Mouse (Mus musculus) frontal cortex, postnatal 36 days (tissue): ENCODE data around the gene Ppp5c.

Source experiments
- DNase-seq, 2 experiments: peaks; one replicate each; pipeline ENCODE4 v3.0.0; 2022; ENCODE audit warnings: low spot score in 2 of 2

The Ppp5c gene

GRCm38 (mm10) chr7:16982859-16983568, 44.7 kb downstream of the Ppp5c start, which contains the start of gene Gm42372:
TSS of gene Gm42372 (plus strand) at chr7:16983086.
- DNase-seq = peak; percentile 87 to 91

DNA sequence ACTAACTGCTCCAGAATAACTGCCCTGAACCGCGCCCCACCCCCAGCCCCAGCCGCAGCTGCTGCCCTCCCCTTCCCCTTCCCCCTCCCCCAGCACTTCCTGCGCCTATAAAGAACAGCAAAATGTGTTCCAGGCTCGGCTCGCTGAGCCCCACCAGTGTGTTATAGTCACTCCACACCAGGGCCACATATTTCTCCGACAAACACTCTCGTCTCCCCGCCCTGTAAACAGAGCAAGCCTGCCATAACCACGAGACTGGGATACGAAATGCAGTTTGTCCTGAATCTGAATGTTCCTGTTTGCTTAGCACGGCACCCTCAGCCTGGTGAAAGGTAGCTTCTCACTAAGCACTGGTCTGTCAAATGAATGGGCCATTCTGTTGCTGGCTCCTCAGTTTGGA, 47.4 kb downstream of the Ppp5c start:
- peak; percentile 29 to 49 for DNase-seq

GRCm38 (mm10) chr7:16978593-16978992, 49.1 kb downstream of the Ppp5c start:
- no peak for DNase-seq

DNA sequence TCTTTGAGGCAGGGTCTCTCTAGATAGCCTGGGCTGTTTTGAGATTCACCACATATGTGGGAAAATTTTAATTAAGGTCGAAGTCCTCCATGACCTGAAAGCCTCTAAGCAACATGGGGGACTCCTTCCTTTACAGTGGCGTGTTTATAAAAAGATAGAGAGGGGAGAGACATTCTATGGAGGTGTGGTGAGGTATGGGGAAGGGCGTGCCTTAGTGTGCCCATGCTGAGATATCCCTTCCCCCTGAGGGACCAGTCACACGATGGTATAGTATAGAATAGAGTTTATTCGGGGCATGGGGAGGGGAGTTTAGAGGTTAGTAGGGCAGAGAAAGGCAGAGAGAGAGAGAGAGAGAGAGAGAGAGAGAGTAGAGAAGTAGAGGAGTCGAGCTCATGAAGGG, 49.6 kb downstream of the Ppp5c start:
- DNase-seq = no peak

DNA sequence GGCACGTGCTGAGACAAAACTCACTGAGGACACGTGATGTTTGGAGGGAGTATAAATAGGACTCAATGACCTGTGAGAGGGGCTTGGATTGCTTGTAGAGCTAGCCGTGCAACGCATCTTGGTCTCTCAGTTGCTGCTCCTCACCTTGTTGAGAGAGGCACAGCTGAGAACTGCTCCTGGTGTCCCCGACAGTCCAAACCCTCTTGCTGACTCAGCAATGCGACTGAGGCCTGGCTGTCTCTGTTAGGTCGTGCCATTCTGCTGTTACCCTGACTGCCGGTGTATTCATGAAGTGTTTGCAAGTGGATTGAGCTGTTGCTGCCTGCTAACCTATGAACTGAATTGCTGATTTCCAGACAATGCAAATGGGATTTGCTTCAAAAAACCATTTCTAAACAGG, 51.4 kb downstream of the Ppp5c start:
- DNase-seq = no peak

DNA sequence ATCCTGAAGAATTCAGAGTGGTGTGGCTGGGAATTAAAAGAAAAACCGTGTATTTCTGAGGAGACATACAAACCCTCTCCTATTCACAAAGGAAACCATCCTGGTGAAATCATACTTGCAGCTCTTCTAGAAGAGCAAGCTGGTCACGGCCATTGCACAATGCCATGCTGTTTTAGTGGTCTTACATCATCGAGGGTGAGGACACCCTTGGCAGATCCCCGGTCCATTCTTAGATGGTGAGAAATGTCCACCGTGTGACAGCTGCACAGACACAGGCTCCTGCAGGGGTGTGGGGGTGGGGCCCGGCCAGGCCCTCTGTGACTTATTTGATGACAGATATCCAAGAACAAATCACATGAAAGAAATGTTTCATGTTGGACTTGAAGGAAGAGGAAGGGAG, 53.7 kb downstream of the Ppp5c start:
- no peak for DNase-seq

GRCm38 (mm10) chr7:16971160-16971559, 56.6 kb downstream of the Ppp5c start:
- no peak for DNase-seq

DNA sequence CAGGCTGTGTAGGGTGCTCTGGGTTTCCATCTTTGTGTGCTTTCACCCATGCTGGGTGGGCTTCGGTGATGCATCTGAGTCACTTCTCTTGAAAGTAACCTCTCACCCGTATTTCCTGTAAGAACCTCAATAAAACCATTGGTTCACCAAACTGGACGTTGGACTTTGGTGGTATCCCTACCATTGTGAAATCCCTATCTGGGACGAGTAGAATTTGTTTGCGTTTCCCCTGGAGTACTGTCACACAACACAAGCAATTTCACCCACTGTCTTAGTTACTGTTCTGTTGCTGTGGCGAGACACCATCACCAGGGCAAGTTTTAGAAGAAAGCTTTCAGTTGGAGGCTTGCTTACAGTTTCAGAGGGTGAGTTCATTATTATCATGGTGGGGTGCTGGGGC, 59.3 kb downstream of the Ppp5c start:
- no peak for DNase-seq

- no peak for DNase-seq
Observed at GRCm38 (mm10) chr7:16961678-16962077, 66.0 kb downstream of the Ppp5c start.

DNA sequence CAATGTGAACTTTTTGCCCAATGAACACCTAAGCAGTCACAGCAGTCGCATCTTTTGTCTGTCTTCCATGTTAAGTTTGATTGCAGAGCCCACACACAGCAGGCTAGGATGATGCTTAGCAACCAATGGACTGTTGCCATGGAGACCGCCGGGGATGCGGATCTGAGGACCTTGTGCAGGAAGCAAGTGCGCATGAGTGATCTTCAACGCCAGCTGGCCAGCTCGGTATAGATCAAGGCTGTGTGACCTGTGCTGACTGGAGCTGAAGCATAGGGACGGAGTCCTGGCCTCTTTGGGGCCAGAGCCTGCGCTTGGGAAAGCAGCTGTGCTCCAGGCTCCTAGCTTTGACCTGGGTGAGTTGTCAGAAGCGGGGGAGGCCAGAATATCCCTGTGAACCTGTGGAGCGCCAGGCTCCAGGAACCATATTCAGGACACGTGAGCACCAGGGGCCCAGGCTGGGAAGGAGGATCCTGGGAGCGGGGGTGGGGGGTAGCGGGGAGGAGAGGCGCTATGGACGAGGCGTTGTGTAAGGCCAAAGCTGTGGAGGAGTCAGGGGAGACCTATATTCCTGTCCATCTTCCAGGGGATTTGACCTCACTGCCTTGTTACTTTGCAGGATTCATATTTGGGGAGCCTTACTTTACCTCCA, 68.1 kb downstream of the Ppp5c start, which contains the start of gene Pnmal1:
Gene Pnmal1 (plus strand): TSS at position 141 of the 649 bp plus-strand sequence.
- peak; percentile 90 to 96 for DNase-seq

DNA sequence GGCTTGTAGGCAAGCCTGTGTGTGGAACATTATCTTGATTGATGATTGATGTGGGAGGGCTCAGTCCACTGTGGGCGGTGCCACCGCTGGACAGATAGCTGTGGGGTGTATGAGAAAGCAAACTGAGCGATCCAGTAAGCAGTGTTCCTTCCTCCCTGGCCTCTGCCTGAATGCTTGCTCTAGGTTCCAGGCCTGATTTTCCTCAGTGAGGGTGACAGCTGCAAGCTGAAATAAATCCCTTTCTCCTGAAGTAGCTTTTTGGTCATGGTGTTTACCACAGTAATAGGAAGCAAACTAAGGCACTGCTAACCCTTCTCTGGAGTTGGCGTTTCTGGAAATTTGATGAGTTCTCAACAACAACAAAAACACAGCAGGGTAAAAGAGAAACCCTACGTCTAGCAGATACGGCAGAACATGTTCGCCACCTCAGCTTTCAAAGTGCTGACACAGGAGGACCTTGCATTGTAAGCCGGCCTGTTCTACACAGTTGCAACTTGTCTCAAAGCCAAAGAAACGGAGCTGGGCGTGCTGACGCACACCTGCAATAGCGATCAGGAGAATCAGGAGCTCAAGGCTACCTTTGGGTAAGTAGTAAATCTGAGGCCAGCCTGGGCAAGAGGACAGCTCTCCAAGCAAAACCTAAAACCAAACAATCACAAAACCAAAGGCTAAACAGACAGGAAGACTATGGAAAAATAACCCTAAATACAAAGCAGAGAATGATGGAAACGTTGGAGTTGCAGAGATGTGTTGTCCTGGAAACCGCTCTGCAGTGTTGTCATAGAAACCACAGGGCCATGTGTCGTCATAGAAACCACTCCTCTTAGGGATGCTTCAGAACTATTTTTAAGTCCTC, 71.1 kb downstream of the Ppp5c start:
- peak; percentile 64 to 82 for DNase-seq

GRCm38 (mm10) chr7:16955712-16956111, 72.0 kb downstream of the Ppp5c start:
- no peak for DNase-seq
